Mouse (Mus musculus) ovary, adult 18-20 months (tissue): ENCODE measurements around the gene Efl1.
A peak's percentile ranks its signal among the peaks of the same experiment; 100 is the strongest.
"Not testable (repeated sequence)": the region's sequence is repeated elsewhere in the genome, so short reads cannot be mapped to it uniquely, and the experiment has no call there.

ENCODE experiments used
- DNase-seq: peaks from one replicate; pipeline ENCODE4 v3.0.0; 2022; ENCODE audit warnings: low spot score, mixed read lengths

The Efl1 gene

DNA sequence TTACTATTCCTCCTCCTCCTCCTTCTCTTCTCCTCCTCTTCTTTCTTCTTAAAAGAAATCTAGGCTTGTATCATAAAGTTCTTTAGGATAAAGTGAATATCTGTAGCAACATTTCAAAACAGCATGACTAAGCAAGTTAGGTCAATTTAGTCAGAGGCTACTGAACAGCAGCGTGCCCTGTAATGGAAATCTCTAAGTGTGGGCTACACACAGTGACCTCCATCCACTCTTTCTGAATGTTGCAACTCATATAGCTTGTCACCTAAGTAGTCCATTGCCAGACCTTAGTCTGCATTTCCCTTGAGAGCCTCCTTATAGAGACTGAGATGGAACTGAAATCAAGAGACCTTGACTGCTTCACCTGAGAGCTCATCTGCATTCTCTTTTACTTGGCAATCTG is 116.5 kb downstream of the Efl1 start:
- DNase-seq: no peak

DNA sequence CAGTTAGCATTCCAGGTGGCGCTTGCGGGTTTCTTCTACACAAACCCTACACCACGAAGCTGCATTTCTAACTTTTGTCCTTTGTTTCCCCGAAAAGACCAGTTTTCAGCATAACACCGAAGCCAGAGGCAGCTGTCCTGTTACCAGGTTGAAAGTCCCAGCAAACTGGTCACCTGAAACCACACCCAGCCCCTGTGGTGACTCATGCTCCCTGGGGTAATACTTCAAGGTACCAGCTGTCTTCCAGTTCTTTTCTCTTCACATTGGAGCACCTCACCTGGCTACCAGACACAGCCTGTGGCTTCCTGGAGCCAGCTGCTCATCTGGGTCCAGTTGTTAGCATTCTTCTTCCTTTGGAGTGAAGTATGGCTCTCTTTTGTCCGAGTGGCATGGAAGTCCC is 118.2 kb downstream of the Efl1 start:
- no peak for DNase-seq

DNA sequence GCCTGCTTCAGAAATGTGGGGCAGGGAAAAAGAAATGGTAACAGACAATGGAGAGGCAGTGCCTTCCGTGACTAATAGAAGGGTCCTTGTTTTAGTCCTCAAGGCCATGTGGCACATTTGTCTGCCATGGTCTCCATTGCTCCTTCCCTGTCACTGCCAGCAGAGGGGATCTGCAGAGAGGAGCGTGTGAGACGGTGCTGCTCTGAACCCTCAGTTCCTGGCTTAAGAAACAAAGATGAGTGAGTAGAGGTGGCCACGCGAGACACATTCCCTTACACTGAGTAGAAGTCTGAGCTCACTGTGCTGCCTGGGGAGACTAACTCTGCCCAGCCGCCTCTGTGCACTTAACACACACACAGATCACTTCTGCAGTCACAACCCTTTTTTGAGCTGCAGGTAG is 121.8 kb downstream of the Efl1 start:
- no peak for DNase-seq

DNA sequence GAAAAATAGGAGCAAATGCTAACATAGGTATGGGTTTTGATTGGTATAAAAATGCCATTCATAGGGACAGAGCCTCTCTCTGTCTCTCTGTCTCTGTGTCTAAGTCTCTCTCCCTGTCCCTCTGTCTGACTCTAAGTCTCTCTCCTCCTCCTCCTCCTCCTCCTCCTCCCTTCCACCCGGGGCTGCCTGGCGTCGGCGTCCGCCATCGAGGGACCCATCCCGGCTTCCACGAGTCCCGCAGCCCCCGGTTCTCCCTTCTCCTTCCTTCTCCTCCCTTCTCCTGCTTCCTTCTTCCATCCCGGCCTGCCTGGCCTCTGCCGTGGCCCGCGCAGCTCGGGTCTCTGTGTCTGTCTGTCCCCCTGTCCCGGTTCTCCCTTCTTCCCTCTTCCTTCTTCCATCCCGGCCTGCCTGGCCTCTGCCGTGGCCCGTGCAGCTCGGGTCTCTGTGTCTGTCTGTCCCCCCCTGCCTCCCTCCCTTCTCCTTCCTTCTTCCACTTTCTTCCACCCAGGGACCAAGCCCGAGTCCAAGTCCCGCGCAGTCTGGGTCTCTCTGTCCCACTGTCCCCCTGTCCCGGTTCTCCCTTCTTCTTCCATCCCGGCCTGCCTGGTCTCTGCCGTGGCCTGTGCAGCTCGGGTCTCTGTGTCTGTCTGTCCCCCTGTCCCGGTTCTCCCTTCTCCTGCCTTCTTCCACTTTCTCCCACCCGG is 122.7 kb downstream of the Efl1 start:
- not testable (repeated sequence) for DNase-seq

DNA sequence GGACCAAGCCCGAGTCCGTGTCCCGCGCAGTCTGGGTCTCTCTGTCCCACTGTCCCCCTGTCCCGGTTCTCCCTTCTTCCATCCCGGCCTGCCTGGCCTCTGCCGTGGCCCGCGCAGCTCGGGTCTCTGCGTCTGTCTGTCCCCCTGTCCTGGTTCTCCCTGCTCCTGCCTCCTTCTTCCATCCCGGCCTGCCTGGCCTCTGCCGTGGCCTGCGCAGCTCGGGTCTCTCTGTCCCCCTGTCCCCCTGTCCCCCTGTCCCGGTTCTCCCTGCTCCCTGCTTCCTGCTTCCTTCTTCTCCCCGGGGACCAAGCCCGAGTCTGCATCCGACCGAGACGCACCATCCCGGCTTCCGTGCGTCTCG is 123.2 kb downstream of the Efl1 start:
- DNase-seq: not testable (repeated sequence)

DNA sequence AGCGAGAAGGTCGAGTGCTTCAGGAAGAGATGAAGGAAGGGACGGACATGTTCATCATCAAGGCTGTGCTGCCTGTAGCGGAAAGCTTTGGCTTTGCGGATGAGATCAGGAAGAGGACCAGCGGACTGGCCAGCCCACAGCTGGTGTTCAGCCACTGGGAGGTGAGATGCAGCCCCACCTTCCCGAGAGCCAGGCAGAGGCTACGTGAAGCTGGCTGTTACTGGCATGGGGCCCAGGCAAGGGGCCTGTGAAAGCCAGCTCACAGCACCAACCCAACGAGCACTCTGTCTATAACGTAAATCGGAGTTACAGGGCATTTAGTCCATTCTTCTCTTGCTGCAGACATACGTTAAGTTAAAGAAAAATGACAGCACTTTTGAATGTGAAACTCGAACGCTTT is 124.1 kb downstream of the Efl1 start:
- no peak for DNase-seq

DNA sequence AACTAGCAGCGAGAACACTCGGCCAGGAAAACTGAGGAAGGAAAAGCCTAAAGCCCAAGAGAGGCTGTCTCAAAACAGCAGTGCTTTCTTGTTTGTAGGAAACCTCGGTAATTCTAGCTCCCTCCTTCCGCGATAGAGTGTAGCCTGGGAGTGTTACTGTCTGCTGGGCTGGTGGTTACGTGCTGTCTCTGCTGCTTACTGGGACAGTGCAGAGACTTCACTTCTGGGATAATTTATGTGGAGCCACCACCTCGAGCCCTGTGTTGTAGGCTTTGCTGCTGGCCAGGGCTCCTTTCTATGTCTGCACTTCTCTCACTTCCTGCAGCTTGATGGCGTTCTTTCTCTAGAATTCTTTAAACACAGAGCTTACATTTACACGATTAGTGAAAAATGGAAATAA is 124.7 kb downstream of the Efl1 start:
- no peak for DNase-seq

DNA sequence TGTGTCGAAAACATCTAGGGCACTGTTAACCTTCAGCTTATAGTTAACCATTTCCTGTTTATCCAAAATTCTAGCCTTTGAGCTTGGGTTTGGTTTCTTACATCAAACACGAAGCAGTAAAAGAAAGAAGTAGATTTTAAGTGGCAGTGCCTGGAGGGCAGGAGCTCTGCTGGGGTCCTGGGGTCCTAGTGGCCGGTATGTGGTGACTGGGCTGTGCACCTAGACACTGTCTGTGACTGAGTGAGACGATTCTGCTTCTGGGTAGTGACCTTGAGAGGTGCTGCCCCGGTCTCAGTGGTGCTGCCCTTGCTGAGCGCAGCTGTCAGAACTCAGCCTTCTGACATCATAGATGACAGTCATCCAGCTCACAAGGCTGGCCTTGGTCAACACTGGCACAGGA is 125.5 kb downstream of the Efl1 start:
- DNase-seq: no peak

DNA sequence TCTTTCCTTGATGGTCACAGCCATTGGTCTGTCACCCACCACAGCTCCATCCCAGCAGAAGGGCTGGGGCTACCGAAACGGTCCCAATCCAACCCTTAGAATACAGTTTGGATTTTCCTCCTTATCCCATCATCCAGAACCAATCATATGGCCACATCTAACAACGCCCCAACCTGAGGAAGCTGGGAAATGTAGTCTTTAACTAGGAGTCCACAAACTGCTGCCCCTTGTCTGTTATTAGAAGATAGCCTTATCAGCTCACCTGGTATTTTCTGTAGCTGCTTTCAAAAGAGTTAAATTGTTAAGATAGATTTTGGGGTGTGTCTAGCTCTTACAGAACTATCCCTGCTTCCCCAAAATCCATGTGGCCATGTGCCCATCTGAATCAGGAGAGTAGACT is 126.7 kb downstream of the Efl1 start:
- no peak for DNase-seq

DNA sequence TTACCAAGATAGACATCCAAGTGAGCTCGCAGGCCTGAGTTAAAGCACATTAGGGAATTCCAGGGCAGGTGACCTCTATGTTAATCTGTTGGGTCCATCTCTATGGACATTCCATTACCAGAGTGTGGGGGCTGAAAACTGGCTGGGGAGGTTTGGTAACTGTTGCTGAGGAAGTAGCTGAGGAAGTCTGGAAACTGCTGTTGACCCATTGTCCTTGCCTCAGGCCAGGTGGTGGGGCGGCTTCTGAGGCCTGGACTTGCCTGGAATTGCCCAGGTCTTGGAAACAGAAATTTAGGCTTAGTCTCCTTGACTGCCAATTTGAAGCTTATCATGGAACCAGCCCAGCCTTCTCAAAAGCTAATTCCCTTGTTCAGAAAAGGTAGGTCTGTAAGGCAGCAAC is 134.7 kb downstream of the Efl1 start:
- DNase-seq: no peak

DNA sequence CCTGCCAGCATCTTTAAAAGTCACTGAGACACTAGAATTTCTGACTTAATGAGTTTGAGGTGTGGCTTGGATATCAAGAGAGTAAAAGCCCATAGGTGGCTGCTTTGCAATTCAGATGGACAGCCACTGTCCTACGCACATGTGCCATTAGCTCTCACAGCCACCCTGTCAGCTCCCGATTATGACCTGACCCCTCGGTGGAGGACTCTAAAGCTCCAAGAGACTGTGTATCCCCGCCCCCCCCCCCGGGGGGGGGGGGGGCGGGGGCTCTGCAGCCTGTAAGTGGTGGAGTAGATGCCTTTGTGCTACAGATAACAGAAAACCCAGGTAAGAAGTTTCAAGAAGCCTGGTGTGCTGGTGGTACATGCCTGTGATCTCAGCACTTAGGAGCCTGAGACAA is 135.3 kb downstream of the Efl1 start:
- no peak for DNase-seq

DNA sequence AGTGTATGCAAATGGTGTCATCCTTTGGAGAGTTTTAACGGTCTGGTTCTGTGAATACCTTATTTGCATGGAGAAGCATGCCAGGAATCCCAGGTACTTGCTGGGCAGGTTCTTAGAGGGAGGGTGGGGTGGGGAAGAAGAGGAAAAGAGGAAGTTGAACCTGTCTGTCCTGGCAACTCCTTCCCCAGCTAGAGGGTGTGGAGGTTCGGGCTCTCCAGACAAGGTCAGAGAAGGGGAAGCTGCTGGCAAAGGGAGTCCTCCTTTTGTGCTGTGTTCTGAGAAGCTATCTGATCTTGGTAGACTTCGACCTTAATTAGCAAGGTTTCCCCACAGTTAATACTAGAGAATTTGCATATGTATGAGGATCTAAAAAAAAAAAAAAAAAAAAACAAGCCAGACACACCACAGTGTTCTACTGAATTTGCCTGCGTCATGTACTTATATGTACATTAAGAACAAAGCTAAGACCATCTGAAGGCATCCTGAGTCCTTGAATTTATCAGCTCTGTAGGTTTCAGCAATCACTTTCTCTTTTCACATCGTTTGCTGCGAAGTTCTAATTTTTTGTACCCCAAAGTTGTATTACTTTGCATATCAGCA is 137.0 kb downstream of the Efl1 start:
- DNase-seq: no peak

DNA sequence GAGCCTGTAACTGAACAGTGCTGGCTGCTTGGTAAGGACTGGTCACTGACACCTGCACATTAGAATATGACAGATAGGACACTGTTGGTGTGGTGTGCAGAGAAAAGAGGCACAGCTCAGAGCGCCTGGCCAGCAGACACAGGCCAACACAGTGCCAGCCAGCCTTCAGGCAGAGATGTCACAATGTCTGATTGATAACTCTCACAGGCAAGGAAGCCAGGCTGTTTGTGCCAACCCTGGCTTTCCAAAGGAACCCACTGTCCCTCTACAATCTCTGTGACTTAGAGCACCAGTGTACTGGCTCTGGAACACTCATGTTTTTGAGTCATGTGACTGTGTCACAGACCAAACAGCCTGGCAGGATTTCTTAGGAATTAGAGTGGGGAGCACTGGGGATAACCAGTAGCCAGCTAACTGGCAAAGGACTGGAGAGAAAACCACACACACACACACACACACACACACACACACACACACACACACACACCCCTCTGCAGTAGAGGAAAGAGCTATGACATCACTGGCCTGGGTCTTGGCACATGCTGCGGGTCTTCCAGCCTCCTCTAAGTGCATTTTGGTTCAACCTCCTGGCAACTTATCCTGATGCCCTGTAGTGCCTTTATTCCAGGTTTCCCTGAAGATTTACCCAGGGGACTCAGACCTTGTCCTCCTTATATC is 137.7 kb downstream of the Efl1 start:
- DNase-seq: no peak

DNA sequence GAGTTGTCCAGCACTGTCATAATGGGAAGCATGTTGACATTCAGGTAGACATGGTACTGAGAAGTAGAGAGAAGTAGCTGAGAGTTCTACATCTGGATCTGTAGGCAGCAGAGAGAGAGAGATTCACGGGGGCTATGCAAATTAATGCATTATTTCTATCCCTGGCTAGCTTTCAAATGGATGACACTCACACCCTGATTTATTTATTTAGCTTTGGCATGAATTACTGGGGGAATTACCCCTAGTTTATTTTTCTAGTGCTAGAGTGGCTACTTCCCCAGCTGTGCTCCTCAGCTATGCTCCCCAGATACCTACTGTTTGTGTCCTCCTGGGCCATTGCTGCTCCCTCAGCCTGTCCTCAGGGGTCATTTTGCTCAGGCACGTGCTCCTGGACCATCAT is 144.2 kb downstream of the Efl1 start:
- DNase-seq: no peak

DNA sequence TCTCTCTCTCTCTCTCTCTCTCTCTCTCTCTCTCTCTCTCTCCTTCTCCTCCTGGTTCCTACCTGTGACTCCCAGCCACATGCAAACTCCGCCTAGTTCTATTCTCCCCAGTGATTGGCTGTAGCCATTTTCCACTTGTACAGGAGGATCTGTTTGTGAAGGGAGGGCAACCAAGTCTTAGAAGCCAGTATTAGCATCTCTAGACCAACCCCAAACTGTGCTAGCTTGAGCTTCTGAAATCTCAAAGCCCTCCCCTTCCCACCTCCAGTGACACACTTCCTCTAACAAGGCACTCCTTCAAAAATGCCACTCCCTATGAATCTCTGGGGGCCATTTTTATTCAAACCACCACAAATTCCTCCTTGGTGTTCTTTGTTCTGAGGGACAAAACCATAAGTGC is 144.7 kb downstream of the Efl1 start:
- no peak for DNase-seq

DNA sequence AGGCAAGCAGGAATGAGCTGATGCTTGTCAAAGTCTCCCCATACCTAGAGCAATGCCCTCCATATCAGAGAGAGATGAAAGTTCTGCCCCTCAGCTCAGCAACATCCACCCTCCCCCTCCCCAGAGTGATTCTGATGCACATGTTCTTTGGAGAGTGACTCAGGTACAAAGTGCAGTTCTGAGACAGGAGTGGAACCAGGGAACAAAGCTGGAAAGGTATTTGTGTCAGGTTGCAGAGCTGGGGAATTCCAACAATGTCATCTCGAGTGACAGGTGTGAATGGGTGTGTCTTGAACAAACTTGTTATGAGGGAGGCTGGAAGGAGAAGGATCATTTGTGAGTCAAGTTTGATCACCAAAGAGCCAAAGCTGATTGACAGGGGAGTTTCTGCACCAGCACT is 146.1 kb downstream of the Efl1 start:
- DNase-seq: no peak

DNA sequence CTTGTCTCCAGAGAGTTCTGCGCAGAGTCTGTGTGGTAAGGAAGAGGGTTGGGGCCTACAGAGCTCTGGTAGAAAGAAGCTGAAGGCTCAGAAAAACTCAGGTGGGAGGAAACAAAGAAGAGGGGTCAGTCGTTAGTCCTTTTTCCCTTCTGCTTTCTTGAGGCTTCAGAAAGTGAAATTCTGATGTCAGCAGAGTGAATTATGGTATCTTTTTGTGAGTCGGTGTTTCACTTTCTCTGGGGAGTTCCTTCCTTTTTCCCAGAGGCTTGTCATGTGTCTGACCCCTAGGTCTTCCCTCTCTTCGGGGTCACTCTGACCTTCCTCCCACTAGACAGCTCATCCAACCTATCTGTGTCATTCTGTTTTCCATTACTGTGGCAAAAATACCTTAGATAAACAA is 153.8 kb downstream of the Efl1 start:
- DNase-seq: no peak

DNA sequence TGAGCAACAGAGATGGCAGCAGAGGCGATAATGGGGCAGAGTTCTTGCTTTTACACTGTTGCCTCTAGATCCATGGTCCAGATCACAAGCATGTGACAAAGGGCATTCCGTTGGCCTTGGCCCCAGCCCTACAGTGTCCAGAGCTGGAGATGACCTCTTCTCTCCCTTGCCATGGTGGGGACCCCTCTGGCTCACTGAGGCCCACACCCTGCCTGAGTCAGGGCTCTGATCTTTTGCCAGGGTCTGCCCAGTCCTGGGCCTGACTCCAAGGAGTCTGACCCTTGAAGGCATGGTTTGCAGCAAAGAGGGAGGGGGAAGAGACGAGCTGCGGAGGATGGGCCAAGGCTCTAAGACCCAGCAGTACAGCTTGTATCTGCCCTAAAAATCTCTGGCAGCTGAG is 159.8 kb downstream of the Efl1 start:
- DNase-seq: peak; percentile 24

DNA sequence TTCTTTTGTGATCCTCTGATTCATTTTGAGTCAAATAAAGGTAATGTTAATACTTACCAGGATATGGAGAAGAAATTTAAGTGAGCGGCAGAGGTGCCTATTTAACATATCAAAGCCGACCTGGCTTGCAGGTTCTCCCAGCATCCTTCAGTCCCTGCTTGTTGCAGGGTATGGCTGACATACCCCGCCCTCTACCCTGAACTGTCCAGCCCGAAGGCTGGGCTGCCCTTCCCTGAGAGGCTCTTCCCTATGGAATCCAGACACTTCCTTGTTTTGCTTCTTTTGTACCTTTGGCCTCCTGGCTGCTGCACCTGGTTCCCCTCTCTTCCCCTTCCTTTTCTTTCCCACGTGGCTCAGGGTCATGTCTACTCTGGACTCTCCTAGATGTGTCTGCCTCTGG is 160.7 kb downstream of the Efl1 start:
- no peak for DNase-seq

DNA sequence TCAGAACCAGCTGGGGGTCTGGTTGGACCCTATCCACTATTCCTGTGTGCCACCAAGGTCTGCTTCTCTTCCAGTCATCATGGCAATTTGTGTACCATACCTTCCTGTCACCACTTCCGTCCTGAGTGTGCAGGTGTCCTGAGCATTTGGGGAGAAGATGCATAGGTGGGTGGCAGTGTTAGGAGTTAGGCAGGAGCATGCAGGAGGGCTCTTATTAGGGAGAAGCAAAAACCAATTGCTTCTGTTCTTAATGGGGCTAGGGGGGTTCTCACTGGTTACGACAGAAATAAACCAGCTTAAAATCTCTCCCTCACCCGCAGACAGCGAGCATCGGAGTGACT is 162.4 kb downstream of the Efl1 start:
- no peak for DNase-seq

DNA sequence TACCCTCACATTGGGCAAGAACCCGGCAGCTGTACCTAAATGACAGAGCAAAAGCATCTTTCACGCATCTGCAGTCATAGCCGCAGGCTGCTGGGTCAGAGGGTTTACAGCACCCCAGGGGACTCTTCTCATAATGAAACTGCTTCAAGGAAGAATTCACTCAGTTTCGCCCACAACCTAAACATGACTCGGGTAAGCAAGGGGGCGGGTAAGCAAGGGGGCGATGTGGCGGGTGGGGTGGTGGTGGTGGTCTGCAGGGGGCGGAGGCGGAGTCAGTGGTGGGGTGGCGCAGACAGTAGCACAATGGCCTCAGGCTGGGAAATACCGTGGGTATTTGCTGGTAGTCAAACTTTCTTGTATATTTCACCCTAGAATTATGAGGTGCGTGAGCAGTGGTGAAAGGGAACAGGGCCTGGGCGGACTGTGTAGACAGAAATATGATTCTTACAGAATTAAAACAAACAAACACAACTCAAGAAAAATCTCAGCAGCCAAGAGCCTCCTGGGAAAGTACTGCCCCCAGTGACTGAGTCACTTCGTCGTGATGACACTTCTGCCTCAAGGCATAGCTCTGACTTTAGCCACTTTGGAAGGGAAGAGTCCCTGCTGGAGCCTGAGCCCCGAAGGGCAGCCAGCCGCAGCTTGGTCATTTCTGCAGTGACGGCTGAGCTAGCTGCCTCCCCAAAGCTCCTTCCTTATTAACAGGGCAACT is 162.9 kb downstream of the Efl1 start:
- no peak for DNase-seq

DNA sequence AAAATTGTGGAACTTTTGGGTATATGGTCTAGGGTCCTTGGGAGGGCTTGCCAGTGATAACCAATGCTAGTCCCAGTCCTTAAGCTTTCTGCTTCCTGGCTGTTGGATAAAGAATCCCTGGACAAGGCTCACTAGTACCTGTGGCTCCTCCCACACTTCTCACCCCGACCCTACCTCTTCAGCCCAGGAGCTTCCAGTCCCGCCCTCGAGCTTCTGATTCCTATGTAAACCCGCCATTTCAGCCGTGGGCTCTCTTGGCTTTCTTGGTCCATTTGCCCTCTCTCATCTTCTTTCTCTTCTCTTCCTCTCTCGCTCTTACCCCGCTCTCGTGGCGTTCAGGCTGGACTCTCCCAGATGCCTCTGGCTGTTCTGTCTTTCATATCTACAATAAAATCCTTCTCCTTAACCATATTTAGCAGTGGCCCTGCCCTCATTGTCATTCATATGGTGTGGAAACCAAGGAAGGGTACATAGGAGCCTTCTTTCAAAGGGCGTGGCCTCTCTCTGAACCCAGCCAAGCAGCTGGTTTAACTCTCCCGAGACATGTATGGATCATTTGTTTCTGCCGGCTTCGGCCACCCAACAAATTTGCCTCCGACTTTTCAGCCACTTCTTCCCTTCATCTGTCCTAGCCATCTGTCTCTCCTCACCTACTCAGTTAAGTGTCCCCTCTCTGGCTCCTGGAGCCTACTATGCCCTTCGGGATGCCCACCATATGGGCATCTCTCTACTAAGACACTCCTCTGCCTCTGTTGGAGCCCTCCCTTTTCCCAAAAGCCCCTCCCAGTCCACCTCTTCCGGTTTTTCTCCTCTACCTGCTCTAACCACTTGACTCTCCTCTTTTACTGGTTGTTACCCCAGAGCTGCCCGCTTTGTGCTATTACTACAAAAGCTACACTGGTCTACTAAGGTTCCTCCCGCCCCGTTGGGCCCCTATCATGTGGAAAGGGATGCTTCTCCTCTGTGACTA is 164.1 kb downstream of the Efl1 start:
- DNase-seq: no peak
